Mouse (Mus musculus): ENCODE data around the gene Ptprn2. TPM values are rescaled to one million over a fixed set of nuclear protein-coding genes. Genes with fewer than 3 reads are reported as not detected.

Gene Ptprn2
- polyA plus RNA-seq, 1 experiment from 2014 or later: 0.09 TPM

GRCm38 (mm10) chr12:117312079-117312478 lies 826.6 kb downstream of the Ptprn2 start:
- DNase-seq (ENCODE audit: low spot score): no peak
- Histone ChIP-seq H3K4me3 (no peak overlapping the region), H3K27ac (no peak overlapping the region), H3K9me3 (replicated peaks) (no peaks in the 10 kb centered on the region), H3K27me3 (ENCODE audit: low read depth, poor library complexity, severe bottlenecking) (no peaks in the 10 kb centered on the region), H3K4me1 (no peaks in the 10 kb centered on the region), H3K36me3 (no peaks in the 10 kb centered on the region)
- WGBS: 90% methylated on average over 6 of the region's 6 CpGs

GRCm38 (mm10) chr12:117314987-117315386 lies 829.5 kb downstream of the Ptprn2 start:
- H3K27ac ChIP-seq: no peak overlapping the region
- DNase-seq (ENCODE audit: low spot score): no peak
- 80% methylated on average over 2 of the region's 2 CpGs for WGBS
- H3K27me3 ChIP-seq (ENCODE audit: low read depth, poor library complexity, severe bottlenecking): no peaks in the 10 kb centered on the region
- no peak overlapping the region for H3K4me3 ChIP-seq
- no peaks in the 10 kb centered on the region for H3K36me3 ChIP-seq
- no peaks in the 10 kb centered on the region for H3K4me1 ChIP-seq
- H3K9me3 ChIP-seq (replicated peaks): no peaks in the 10 kb centered on the region

- WGBS: 79% methylated on average over 3 of the region's 3 CpGs
These were observed 830.1 kb downstream of the Ptprn2 start for GRCm38 (mm10) chr12:117315661-117316060.

GRCm38 (mm10) chr12:117318229-117318628 lies 832.7 kb downstream of the Ptprn2 start:
- H3K27ac ChIP-seq: no peak overlapping the region
- no peaks in the 10 kb centered on the region for H3K36me3 ChIP-seq
- 81% methylated on average over 3 of the region's 3 CpGs for WGBS
- DNase-seq (ENCODE audit: low spot score): no peak
- no peaks in the 10 kb centered on the region for H3K27me3 ChIP-seq (ENCODE audit: low read depth, poor library complexity, severe bottlenecking)
- H3K4me1 ChIP-seq: 0 out of 2 replicates have a peak, but pooled peaks cover 4% of the 10 kb centered on the region
- H3K9me3 ChIP-seq (replicated peaks): no peaks in the 10 kb centered on the region
- no peak overlapping the region for H3K4me3 ChIP-seq

More at GRCm38 (mm10) chr12:117315661-117316060, 830.1 kb downstream of the Ptprn2 start:
- DNase-seq (ENCODE audit: low spot score): no peak
- H3K27me3 ChIP-seq (ENCODE audit: low read depth, poor library complexity, severe bottlenecking): no peaks in the 10 kb centered on the region
- no peak overlapping the region for H3K4me3 ChIP-seq
- no peaks in the 10 kb centered on the region for H3K36me3 ChIP-seq
- no peak overlapping the region for H3K27ac ChIP-seq
- no peaks in the 10 kb centered on the region for H3K9me3 ChIP-seq (replicated peaks)
- no peaks in the 10 kb centered on the region for H3K4me1 ChIP-seq

- 97% methylated on average over 2 of the region's 3 CpGs for WGBS
- H3K9me3 ChIP-seq (replicated peaks): no peaks in the 10 kb centered on the region
- H3K27me3 ChIP-seq (ENCODE audit: low read depth, poor library complexity, severe bottlenecking): no peaks in the 10 kb centered on the region
These were observed 837.5 kb downstream of the Ptprn2 start for GRCm38 (mm10) chr12:117323017-117323416.

More at GRCm38 (mm10) chr12:117323017-117323416, 837.5 kb downstream of the Ptprn2 start:
- H3K36me3 ChIP-seq: no peaks in the 10 kb centered on the region
- 0 out of 2 replicates have a peak, but pooled peaks cover 4% of the 10 kb centered on the region for H3K4me1 ChIP-seq
- DNase-seq (ENCODE audit: low spot score): no peak
- H3K27ac ChIP-seq: no peak overlapping the region
- no peak overlapping the region for H3K4me3 ChIP-seq

MicroRNAs within 50 kb of the gene (microRNA counts, 519-probe panel; counts per million panel counts)
- 684 counts per million, percentile 72 among the panel's probes with 10 or more counts for microRNA mmu-miR-153

Small RNAs within 50 kb of the gene (microRNA-seq; reads per million reads assigned to microRNA genes)
- gene Mir153: 20.8 reads per million, percentile 30 among the genes with 10 or more reads in this experiment

Other genes with a start within 250 kb of the Ptprn2 start
- 12.6 and 17.9 TPM in 2 replicates for gene Wdr60, start 222.7 kb upstream of the Ptprn2 start, polyA plus RNA-seq (2016; fragmentation: Nextera tagmentation; extraction: Ambion mirVana)
- gene Gm11027, start 210.3 kb upstream of the Ptprn2 start, polyA plus RNA-seq (2016; fragmentation: Nextera tagmentation; extraction: Ambion mirVana): not detected in 2 replicates
- 12.7 and 15.4 TPM in 2 replicates for gene Esyt2, start 204.5 kb upstream of the Ptprn2 start, polyA plus RNA-seq (2016; fragmentation: Nextera tagmentation; extraction: Ambion mirVana)
- 53.0 and 63.5 TPM in 2 replicates for gene Ncapg2, start 80.3 kb upstream of the Ptprn2 start, polyA plus RNA-seq (2016; fragmentation: Nextera tagmentation; extraction: Ambion mirVana)